Mouse (Mus musculus) midbrain, embryonic 10.5 days (tissue): ENCODE results near the gene Sucla2. TPM values are rescaled to one million over a fixed set of nuclear protein-coding genes. Genes with fewer than 3 reads are reported as not detected.

Experiments
- polyA plus RNA-seq: library from polyadenylated mRNA; unstranded; fragments of >200 nt; fragmentation: Nextera tagmentation; extraction: Ambion mirVana; gene quantifications from 2 replicates; pipeline ENCODE4 v1.2.1, GENCODE M21; 2016

Sucla2 gene
- polyA plus RNA-seq, 1 experiment from 2014 or later, result 109 TPM

Other genes with a start within 250 kb of the Sucla2 start
- gene Rb1, start 199.5 kb upstream of the Sucla2 start, polyA plus RNA-seq, result 25.9 and 26.3 TPM in 2 replicates
- gene Itm2b, start 140.0 kb upstream of the Sucla2 start, polyA plus RNA-seq, result 226 and 281 TPM in 2 replicates
- 114 TPM in 2 replicates for gene Med4, start 15.3 kb upstream of the Sucla2 start, polyA plus RNA-seq
- 10.3 and 10.6 TPM in 2 replicates for gene Nudt15, start 22.9 kb downstream of the Sucla2 start, polyA plus RNA-seq
- gene Gm21750, start 135.9 kb downstream of the Sucla2 start, polyA plus RNA-seq, result not detected in 2 replicates